Mouse (Mus musculus): ENCODE measurements around the gene Hoxa4.

Gene Hoxa4

DNA sequence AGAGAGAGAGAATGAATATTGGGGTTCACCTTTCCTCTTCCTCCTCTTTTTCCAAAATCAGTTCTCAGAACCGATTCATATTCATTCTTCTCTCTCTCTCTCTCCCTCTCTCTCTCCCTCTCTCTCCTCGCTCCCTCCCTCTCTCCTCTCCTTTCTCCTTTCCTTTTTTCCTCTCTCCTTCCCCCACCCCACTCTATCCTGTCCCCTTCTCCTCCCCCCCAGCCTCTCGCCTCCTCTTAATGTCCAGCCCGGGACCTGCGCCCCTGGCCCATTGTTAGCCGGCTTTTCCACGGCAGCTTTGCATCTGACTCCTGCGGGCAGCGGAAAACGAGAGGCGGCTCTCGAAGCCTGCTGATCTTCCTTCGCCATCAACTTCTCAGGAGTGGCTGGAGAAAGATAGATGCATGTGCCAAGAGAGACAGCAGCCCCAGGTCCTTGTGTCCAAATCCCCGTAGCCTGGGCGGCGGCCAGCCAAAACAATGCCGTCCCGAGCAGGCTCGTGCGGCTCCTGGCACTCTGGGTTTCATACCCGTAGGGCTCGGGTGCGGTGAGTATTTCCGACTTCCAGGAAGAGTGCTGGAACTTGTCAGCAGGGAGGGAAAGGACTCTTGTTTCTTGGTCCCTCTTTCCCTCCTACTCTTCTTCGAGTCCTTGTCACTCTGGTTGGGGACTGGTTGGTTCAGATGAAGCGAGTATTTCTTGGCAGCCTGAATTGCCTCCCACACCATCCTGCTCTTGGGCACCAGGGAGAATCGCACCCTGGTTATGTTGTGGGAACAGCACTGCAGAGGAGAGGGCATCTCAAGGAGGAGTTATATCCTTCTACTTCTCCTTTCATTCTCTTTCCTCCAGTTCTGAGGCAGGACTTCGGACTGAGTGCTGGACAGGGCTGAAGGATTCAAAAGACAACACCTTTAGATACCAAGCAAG lies 25.8 kb downstream of the Hoxa4 start:
- DNase-seq (ENCODE audit: low read depth, low spot score) = no peak

DNA sequence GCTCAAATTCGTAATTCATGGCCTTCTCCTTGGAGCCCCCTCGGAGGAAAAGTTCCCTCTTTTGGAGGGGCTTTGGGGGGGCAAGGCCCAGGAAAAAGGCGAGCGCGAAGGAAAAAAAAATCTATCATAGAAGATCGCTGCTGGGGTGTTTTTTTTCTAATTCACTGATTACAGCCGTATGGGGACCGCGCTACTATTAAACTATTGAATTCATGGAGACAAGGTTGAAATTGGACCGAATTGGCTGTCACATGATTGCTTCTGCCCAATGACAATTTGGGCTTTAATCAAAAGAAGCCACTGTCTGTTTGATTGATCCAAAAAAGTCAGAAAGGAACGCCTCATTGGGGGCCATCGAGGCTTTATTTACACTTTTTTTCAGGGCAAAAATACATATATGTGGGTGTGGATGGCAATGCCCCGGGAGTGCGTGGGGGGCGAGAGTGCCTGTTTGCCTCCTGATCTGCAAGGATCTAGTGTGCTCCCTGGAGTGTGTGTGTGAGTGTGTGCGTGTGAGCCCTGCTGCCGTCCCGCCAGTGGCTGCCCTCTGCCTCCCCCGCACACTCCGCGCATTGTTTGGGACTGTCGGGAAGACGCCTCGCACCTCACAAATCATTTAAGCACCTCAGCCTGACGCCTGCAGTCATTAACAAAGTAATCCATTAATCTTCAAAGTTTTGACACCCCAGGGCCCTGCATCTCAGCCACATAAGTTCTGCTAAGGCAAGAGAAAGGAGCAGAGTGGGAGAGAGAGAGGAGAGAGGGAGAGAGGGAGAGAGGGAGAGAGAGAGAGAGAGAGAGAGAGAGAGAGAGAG lies 26.7 kb downstream of the Hoxa4 start, which contains the start of gene Hoxa2:
Hoxa2 (minus strand) TSS at position 206 of the 815 bp plus-strand sequence.
- no peak for DNase-seq (ENCODE audit: low read depth, low spot score)

DNA sequence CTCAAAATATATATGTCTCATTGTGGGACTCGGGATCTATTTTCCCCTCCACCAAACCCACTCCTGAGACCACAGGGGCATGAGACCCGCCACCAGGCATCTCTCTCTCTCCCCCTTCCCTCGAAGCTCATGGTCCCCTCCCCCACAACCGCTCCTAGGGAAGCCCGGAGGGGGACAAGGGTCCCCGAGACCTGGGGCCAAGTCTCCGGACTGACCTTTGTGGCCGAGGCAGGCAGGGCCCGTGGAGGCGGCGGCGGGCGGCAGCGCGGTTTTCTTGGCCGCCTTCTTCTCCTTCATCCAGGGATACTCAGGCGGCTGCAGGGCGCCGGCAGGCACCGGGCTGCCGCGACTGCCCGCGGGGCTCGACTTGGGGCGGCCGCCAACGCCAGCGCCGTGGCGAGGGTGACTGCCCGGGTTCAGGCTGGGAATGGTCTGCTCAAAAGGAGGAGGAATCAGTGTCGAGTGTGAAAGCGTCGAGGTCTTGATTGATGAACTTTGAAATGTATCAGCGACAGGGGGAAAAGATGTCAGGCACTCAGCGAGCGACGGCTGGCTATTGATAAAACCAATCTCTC lies 27.4 kb downstream of the Hoxa4 start:
- no peak for DNase-seq (ENCODE audit: low read depth, low spot score)

DNA sequence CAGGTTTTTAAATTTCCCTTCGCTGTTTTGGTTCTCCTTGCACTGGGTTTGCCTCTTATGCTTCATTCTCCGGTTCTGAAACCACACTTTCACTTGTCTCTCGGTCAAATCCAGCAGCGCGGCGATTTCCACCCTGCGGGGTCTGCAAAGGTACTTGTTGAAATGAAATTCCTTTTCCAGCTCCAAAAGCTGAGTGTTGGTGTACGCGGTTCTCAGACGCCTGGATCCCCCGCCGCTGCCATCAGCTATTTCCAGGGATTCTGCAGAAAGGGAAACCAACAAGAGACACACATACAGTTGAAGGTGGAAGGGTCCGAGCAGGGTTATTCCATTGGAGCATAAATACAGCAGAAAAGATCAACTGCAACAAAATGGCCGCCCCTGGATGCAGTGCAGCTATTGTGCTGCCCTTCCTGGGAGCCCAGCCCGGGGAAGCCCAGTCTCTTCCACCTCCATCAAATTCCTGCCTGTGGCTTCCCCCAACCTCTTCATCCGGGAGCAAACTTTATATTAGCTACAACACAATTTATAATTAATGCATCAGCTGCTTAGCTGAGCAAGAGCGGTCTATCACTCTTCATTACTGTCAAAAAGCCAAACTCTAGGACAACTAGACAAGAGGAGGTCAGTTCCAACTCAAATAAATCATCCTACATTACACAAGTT lies 28.1 kb downstream of the Hoxa4 start:
- DNase-seq (ENCODE audit: low read depth, low spot score) = no peak

DNA sequence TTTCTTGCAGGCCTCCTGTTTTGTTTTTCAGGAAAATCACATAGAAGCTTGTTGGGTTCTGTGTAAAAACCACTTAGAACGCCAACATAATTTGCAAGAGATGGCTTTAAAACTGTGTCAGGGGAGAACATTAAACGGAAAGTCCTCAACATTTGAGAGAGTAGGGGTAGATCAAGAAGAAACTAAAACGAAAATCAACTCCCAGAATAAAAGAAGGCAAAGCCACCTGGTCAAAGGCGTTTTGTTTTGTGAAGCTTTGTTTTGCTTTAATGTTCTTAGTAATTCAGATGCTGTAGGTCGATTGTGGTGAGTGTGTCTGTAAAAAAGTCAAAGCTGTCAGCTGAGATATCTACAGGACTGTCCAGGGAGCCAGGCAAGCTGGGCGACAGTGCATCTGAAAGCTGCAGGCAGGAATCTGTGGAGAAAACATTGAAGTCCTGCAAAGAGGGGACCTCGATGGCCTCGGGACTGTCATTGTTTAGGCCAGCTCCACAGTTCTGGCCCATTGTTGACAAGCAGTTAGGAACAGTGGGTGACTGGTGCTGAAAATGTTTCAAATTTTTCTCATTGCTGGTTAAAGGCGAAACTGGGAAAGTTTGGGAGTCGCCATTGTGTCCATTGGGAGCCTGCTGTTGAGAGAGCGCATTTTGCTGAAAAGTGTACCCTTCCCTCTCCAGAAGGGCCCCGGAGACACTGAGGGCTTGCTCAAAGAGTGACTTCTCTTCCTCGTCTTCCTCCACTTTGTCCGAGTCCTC lies 28.8 kb downstream of the Hoxa4 start:
- no peak for DNase-seq (ENCODE audit: low read depth, low spot score)

DNA sequence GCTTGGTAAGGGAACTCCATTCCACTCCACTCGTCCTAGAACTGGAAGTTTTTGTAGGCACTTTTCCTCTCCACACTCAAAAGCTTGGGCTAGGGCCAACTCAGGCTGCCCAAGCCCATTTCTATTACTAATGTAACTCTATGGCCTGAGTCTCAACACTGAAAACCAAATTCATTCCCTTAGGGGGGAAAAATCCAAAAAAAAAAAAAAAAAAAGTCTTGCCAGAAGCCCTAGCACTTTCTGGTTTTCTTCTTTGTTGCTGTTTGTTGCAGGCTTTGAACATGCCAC lies 29.5 kb downstream of the Hoxa4 start:
- no peak for DNase-seq (ENCODE audit: low read depth, low spot score)

DNA sequence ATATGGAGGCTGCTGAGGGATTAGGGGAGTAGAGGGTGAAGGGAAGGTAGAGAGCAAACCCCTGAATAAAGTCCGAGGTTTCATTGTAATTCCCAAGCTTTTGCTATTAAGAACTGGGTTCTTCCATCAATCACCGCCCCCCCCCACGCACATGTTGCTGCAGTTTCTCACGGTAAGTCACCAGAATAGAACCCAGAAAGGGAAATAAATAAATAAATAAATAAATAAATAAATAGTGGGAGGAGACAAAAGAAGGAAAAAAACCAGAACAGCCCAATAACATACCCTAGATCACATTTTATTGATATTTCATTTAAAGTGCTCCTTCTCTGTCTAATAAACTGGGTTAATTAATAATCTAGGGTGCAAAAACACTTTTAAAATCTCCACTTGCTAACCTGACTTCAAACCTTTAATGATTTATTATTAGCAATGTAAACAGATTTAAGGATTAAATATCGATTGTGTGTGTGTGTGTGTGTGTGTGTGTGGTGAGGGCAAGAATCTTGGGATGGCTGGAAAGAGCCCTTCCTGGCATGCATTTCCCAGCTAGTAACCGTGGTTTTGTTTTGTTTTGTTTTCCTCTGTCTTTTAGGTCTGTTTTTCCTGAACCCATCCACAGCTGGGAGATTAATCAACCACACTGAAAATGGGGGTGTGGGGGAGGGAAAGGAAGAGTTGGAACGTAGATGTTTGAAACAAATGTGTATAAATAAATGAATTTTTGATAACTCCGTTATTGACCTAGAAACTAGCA lies 30.0 kb downstream of the Hoxa4 start:
- DNase-seq (ENCODE audit: low read depth, low spot score) = no peak

DNA sequence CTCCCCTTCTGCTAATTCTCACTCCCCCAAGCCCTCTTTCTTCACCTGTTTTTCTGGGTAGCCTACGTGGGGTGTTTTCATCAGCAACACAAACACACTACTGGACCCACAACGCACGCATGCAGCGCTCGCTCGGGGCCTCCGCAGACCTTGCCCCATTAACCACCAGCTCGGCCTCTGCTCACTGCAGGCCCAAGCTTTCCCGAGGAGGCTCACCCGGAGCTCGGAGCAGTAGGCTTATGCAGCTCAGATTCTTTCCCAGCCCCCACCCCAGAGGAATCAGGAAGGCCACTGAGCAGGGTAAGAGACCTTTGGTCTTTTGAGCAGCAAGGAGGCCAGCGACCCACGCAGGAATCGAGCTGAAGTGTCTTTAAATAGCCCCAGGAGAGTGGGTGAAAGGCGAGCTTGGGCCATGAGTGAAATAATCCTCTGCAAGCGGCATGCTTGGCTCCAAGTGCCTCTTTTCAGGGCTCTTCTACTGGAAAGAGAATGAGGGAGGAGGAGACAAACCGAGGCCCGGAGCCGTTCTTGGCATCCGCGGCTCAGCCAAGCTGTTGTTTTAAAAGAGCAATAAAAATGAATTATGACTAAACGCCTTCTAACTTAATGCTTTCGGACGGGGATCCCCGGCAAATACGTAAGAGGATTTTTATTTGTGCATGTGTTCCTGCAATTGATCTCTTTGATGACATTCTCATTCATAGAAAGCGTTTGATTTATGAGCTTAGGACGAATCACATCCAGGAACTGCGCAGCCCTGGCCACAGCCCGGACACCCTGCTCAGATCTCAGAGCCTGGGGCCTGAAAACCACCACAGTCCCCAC lies 30.8 kb downstream of the Hoxa4 start:
- DNase-seq (ENCODE audit: low read depth, low spot score) = no peak

DNA sequence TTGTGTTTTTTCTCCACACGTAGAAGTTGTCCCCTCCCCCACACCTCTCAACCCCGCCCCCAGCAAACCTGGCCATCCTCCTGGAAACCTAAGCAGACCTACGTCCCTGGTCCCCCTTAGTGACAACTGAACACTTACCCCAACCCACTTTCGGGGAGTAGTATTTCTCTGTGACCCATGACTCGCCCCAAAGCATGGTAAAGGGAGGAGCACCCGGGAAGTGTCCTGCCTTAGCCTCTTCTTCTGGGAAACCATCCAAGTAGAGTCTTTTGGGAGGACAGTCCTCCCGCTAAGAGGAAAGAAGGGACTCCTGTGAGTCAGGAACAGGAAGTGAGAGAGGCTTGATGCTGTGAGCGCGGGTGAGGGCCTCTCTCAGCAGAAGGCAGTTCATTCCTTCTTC lies 31.6 kb downstream of the Hoxa4 start:
- DNase-seq (ENCODE audit: low read depth, low spot score) = no peak

DNA sequence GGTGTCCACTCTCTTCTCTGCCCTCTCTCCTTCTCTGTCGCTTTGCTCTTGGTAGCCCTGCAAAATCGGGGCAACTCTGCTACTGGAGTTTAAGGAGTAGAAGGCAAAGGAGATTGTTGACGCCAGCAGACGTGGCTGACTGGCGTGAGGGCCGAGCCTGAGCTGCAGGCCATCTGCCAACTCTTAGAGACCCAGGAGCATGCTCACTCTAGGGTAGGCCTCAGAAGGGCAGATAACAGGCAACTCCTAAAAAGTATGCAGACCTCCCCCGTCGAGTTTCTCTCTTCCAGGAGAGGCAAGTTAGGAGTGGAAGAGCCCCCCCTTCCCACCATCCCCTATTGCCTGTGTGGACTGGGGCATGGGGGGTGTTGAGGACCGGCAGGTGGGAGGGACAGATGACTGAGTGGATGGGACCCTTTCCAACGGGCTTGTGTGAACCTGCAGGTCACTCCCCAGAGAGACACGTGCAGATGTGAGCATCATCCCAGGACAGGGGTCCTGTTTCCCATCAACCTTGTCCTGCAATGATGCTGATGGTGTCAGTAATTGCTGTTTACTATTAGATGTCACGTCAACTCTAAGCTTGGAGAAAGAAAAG lies 32.3 kb downstream of the Hoxa4 start:
- no peak for DNase-seq (ENCODE audit: low read depth, low spot score)

DNA sequence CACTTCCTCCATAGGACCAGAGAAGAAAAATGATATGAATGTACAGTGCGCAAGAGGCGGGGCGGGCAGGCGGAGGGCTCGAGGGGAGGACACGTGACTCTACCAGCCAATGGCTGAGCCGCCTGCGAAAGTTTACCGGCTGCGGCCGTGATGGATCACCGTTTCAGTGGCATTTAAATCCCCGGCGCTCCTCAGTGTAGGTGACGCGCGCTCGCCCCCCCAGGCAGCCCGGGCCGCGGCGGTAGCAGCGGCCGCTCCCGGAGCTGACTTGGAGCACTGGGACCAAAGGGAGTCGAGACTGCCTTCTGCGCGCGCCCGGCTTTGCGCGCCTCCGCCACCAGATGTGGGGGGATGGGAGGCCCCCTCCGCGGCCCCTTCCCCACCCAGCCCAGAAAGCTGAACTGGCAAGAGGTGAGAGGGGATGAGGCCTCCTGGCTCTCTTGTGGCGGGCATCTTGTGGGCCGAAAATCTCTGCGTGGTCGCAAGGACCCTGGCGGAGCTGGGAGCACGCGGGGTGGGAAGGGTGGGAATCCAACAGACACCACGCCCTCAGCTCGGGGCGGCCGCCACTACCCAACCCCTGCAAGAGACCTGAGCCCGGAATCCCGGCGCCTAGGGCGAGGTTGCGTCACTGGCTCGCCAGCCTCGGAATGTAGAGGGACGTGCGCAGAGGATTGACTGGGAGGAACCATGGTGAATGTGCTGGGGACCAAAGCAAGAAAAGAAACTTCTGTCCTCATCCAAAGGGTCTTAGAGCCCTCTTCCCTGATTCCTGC lies 33.1 kb downstream of the Hoxa4 start, which contains the start of gene Hoxa1:
Hoxa1 (minus strand) TSS at position 42 of the 776 bp plus-strand sequence.
- DNase-seq (ENCODE audit: low read depth, low spot score) = peak; percentile 75

DNA sequence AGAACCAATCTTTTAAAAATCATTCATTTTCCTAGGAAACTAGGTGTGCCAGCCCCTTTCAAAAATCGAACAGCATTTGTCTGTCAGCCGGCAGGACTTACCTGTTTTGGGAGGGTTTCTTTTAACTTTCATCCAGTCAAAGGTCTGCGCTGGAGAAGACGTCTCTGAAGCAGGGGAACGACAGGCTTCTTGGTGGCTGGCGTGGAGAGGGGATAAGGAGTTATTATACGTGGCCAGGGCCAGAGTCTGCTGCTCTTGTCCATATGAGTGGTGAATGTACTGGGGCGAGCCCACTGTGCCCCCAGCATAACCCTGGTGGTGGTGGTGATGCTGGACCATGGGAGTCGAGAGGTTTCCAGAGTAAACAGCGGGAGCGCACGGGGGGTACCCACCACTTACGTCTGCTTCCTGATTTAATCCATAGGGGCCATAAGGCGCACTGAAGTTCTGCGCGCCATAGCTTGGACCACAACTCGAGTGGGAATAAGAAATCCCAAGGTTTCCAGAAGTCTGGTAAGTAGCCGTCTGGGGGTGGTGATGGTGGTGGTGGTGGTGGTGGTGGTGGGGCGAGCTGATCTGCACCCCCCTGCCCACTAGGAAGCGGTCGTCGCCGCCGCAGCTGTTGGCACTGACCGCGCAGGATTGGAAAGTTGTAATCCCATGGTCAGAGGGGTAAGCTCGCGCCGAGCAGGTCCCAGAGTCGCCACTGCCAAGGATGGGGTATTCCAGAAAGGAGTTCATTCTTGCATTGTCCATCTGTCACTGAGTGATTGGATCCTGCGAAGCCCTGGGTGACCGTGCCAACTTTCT lies 33.9 kb downstream of the Hoxa4 start:
- no peak for DNase-seq (ENCODE audit: low read depth, low spot score)

DNA sequence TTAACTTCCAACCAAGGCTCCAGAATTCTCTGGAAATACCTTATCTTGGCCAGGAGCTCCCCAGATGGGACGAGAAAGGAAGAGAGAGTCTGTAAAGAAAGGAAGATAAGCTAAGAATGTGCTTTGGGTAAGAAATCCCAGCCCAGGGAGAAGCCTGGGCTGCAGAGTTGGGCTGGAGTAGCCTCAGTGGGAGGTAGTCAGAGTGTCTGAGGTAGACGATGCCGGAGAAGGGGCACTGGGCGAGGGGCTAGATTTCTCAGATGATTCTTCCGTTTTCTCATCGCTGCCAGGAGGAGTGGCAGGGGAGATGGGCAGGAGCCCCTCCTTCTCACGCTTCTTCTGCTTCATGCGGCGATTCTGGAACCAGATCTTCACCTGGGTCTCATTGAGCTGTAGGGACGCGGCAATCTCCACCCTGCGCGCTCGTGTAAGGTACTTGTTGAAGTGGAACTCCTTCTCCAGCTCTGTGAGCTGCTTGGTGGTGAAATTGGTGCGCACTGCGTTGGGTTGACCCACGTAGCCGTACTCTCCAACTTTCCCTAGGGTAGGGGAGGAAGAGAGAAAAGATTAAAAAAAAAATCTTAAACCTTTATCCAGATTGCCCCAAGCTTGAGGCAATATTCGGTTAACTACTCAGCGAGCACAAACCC lies 34.9 kb downstream of the Hoxa4 start:
- no peak for DNase-seq (ENCODE audit: low read depth, low spot score)

DNA sequence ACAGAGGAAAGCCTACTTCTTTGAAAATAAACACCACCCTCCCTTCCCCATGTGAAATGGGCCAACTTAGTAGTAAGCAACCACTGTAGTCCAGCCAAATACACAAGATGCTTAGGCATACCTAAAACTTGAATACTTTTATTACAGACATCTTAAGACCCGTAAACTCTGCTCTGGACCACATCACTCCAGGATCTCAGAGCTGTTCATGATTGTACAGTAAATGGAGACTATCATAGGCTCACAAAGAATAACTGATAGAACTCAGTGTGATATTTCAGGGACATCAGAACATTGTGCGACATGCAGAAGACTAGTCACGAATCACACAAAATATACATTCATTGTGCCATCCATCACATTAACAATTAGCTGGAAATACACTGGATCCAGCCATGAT lies 36.1 kb downstream of the Hoxa4 start:
- no peak for DNase-seq (ENCODE audit: low read depth, low spot score)

DNA sequence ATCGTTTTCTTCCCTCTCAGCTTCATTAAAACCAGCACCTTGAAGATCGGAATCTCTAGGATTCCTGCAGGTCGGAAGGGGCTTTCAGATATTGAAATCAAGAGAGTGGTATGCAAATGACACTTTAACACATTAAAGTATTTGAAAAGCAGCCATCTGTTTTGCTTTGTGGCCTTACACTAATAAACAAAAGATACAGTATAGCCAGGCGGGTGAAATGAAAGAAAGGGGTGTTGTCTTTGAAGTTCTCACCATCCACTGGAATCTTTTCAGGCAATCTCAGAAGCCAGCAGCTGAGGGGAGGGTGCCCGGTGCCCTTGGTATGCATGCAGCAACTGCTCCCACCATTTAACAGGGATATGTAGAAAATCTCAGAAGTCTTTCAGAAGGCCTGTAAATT lies 37.5 kb downstream of the Hoxa4 start:
- no peak for DNase-seq (ENCODE audit: low read depth, low spot score)

DNA sequence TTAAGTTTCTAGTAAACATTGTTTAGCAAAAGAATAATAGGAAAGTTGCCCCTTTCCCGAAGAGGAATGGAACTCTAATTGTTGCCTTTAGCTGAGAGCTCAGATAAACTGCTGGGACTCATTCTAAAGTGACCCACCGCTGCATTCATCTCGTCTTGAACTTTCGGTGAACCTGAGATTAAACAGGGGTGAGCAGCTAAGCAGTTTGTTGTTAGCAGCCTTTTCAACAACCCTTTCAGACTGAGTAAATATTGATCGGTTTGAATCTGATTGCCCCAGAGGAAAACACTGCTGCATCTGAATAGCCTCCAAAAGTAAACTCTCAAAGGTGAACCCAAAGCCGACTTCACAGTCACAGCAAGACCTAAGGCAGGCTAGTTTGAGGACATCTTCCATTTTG lies 38.3 kb downstream of the Hoxa4 start:
- DNase-seq (ENCODE audit: low read depth, low spot score) = no peak
